Mouse (Mus musculus) heart, adult 2 months (tissue): ENCODE measurements around the gene Slit3. TPM values are rescaled to one million over a fixed set of nuclear protein-coding genes. Genes with fewer than 3 reads are reported as not detected.
A peak's percentile ranks its signal among the peaks of the same experiment; 100 is the strongest.

Source experiments
- DNase-seq, 2 experiments: peaks; one replicate each; pipeline ENCODE4 v3.0.0; 2021
- H3K27ac ChIP-seq: fragments of 200-600 bp; 2 replicates; pipeline ENCODE4 v1.8.1; 2022
- H3K27me3 ChIP-seq: fragments of 200-500 bp; 2 replicates; pipeline ENCODE4 v1.6.1; 2012; ENCODE audit warnings: mild to moderate bottlenecking, low read length, inconsistent platforms, mixed read lengths; ENCODE audit not compliant: control insufficient read depth, insufficient read depth
- H3K36me3 ChIP-seq: fragments of 200-500 bp; 2 replicates; pipeline ENCODE4 v1.6.1; 2012; ENCODE audit warnings: low read length, inconsistent platforms; ENCODE audit not compliant: control insufficient read depth, insufficient read depth
- H3K4me1 ChIP-seq: fragments of 200-500 bp; 2 replicates; pipeline ENCODE4 v1.6.1; 2011; ENCODE audit warnings: low read length; ENCODE audit not compliant: control insufficient read depth, insufficient read depth
- H3K4me3 ChIP-seq: fragments of 200-600 bp; 2 replicates; pipeline ENCODE4 v1.8.1; 2022
- H3K79me2 ChIP-seq: fragments of 200-500 bp; replicated peaks from 2 replicates; pipeline ENCODE4 v1.6.1; 2012; ENCODE audit warnings: mild to moderate bottlenecking, inconsistent platforms, low read length, moderate library complexity, mixed read lengths; ENCODE audit not compliant: control insufficient read depth, insufficient read depth
- H3K9ac ChIP-seq: fragments of 200-500 bp; 2 replicates; pipeline ENCODE4 v1.6.1; 2012; ENCODE audit warnings: low read depth, mild to moderate bottlenecking, control low read depth, inconsistent platforms, low read length, mixed read lengths
- CTCF ChIP-seq: fragments of 200-600 bp; IDR thresholded peaks from 2 replicates; pipeline ENCODE4 v1.8.1; 2022; ENCODE audit warnings: antibody characterized with exemption, mild to moderate bottlenecking, moderate library complexity
- EP300 ChIP-seq: fragments of 200-500 bp; IDR thresholded peaks from 2 replicates; pipeline ENCODE4 v1.6.1; 2011; ENCODE audit warnings: low read depth, low read length, control low read depth; ENCODE audit not compliant: insufficient read depth
- POLR2A ChIP-seq: fragments of 200-500 bp; IDR thresholded peaks from 2 replicates; pipeline ENCODE4 v1.6.1; 2011; ENCODE audit warnings: mild to moderate bottlenecking, low read depth, low read length, control low read depth; ENCODE audit not compliant: insufficient read depth
- WGBS: fragments of 180-500 bp; shearing (Covaris S2); methylation state at CpG from one replicate; pipeline ENCODE4 v1.1.7; 2018; 5-methylcytosine and 5-hydroxymethylcytosine counted together
- intact Hi-C: fragments of 180-260 bp; cut with DNase I; formaldehyde crosslinking; loops from one replicate; pipeline ENCODE4 v1.15.1; 2025
- polyA plus RNA-seq: library from polyadenylated mRNA; depleted of rRNA; stranded (reverse); fragments of >200 nt; gene quantifications from 2 replicates; pipeline ENCODE4 v1.2.3, GENCODE M21; 2012
- total RNA-seq, 2 experiments: library from RNA; stranded (reverse); gene quantifications; 2 replicates each; pipeline ENCODE4 v1.2.3; 2021

The Slit3 gene
- total and polyA plus RNA-seq, 3 experiments, result 12.3 to 15.8 (median 14.6) TPM

DNA sequence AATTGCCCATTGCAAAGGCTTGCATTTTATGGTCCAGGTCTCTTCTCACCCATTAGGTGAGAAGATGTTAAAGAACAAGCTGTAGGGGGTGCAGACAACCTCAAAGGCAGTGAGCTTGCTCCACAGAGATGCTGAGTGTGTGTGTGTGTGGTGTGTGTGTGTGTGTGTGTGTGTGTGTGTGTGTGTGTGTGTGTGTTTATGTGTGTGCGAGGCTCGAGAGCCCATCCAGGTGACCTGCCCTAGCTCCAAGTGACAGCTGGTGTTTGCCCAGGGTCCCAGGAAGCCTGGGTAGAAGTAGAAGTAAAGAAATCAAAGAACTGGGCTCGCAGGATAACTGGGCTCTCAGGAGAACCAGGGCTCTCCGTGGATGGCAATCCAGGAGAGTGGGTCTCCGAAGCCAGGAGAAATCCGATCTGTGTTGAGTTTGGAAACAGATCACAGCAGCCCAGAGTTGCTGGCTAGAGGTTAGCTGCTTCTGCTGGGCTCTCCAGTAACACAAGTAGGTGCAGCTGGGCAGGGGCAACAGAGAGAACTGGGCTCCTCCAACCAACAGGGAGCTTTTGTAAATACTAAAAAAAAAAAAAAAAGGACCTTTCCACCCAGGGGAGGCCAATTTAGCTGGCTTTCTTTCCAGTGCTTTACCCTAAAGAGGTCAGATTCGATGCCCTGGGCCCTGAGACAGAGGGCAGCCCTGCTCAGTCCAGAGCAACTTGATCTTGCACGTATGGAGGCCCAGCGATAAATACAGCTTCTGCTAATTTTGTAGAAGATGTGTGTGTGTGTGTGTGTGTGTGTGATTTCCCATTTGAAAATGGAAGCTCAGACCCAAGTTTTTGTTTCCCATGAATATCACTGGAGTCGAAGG is 204.3 kb downstream of the Slit3 start:
- intact Hi-C loops, result no loop called here
- Histone ChIP-seq H3K4me3 (no peak overlapping the region), H3K27me3 (no peaks in the 10 kb centered on the region), H3K9ac (no peak overlapping the region), H3K4me1 (peaks cover 2% of the 10 kb centered on the region; the same call in 1 of the 2 replicates), H3K79me2 (no peaks in the 10 kb centered on the region), H3K27ac (no peak overlapping the region), H3K36me3 (no peaks in the 10 kb centered on the region)
- 64% methylated on average over 10 of the region's 10 CpGs for WGBS
- DNase-seq, result no peak
- no peak for TF ChIP-seq EP300
- TF ChIP-seq POLR2A, result no peak
- TF ChIP-seq CTCF, result no peak

DNA sequence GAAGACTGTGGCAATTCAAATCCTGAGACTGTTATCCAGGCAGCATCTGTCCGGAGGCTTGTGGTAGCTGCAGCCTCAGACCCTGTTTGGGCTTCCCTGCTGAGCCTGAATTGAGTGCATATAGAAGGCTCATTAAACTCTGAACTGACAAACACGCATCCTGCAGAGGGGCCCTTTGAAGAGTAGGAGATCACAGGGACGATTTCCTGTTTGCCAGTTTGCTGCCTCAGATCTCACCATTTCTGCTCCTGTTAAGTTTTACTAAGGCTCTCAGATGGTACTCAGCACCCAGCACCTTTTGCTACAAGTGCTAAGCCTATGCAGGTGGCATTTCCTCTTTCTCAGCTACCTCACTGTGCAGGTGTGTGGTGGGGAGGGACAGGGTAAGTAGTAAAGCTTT is 205.3 kb downstream of the Slit3 start:
- Histone ChIP-seq H3K27ac (no peak overlapping the region), H3K79me2 (no peaks in the 10 kb centered on the region), H3K4me3 (no peak overlapping the region), H3K27me3 (no peaks in the 10 kb centered on the region), H3K4me1 (no peaks in the 10 kb centered on the region), H3K9ac (no peak overlapping the region), H3K36me3 (no peaks in the 10 kb centered on the region)
- intact Hi-C loops, result no loop called here
- TF ChIP-seq POLR2A (no peak), EP300 (no peak), CTCF (no peak)
- DNase-seq, result no peak
- WGBS, result 53% methylated on average over 3 of the region's 3 CpGs

DNA sequence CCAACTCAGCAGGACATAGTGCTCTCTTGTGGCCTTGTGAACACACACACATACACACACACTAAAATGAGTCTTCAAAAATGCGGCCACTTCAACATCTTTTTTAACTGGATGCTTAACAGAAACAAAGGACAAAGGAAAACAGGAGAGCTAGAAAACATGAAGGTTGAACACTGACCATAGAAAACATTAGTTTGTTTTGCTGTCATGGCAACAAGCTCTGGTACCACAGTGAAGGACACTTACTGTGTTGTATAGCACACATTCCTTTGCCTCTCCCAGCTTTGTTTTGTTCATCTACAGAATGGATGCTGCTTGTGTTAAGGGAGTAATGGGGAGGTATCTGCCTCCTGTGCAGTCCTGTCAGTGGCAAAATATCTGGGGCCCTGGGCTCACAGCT is 206.9 kb downstream of the Slit3 start:
- 68% methylated on average over 1 of the region's 1 CpGs for WGBS

DNA sequence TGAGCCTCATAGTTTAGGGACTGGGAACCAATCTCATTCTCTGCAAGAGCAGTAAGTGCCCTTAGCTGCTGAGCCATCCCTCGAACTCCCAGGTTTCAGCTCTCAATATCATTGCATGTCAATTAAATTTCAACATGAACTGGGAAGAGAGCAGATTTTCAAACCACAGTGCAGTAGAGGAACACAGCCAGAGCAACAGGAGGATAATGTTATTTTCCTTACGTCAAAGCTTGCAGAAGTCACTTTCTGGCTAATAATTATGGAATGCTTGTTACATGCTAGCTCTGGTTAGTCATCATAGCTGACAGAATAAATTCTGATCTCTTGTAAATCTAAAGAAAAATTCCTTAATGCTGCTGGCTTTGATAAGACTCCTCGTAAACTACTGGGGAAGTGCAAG is 210.5 kb downstream of the Slit3 start:
- H3K27me3 ChIP-seq, result no peaks in the 10 kb centered on the region
- no peaks in the 10 kb centered on the region for H3K4me1 ChIP-seq
- H3K36me3 ChIP-seq, result no peaks in the 10 kb centered on the region
- no peaks in the 10 kb centered on the region for H3K79me2 ChIP-seq
- H3K27ac ChIP-seq, result no peak overlapping the region
- DNase-seq, result no peak
- intact Hi-C loops, result no loop called here
- no peak overlapping the region for H3K4me3 ChIP-seq
- no peak overlapping the region for H3K9ac ChIP-seq
- 66% methylated on average over 3 of the region's 3 CpGs for WGBS
- TF ChIP-seq POLR2A, result no peak
- no peak for TF ChIP-seq CTCF
- no peak for TF ChIP-seq EP300

More for the DNA sequence above, 206.9 kb downstream of the Slit3 start:
- DNase-seq, result no peak
- H3K27me3 ChIP-seq, result no peaks in the 10 kb centered on the region
- H3K4me1 ChIP-seq, result no peaks in the 10 kb centered on the region
- H3K36me3 ChIP-seq, result no peaks in the 10 kb centered on the region
- peak; percentile 32 for TF ChIP-seq CTCF
- TF ChIP-seq EP300, result no peak
- no peak for TF ChIP-seq POLR2A
- no peaks in the 10 kb centered on the region for H3K79me2 ChIP-seq
- no peak overlapping the region for H3K27ac ChIP-seq
- intact Hi-C loops, result no loop called here
- no peak overlapping the region for H3K9ac ChIP-seq
- H3K4me3 ChIP-seq, result no peak overlapping the region

DNA sequence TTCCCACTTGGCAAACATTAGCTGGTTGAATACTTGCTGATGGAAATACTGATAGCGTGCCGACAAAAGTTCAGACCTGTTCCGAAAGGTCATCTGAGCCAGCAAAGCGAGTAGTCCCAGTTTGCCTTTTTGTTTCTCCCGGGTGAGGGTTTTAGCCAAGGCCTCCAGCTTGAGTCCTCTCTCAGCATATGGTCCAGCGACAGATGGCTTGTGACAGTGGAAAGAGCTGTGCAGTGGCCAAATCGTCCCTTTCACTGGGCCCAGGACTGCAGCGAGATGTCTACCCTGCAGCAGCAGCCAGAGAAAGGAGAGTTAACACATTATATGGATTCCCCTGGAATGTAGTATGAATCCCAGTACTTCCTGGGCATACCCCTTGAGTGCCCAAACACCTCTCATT is 215.5 kb downstream of the Slit3 start:
- intact Hi-C loops, result no loop called here
- 80% methylated on average over 8 of the region's 8 CpGs for WGBS
- TF ChIP-seq CTCF (no peak), POLR2A (no peak), EP300 (no peak)

DNA sequence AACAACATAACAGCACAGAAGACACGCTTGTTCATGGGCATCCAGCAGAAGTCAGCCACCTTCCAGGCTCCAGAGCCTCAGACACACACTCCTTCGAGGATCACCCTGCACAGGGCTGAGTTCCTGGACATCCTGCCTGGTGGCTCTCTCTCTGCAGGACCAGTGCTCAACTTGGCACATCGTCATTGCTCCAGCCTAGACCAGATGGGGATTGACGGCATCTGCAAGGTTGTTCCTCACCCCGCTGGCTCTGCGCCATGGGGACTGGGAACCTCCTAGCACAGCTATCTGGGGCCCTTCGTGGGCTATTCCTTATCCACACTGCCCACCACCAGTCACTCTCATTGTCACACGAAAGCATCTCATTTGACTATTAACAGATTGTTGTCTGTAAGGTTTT is 216.5 kb downstream of the Slit3 start:
- Histone ChIP-seq H3K27me3 (no peaks in the 10 kb centered on the region), H3K79me2 (no peaks in the 10 kb centered on the region), H3K27ac (no peak overlapping the region), H3K4me3 (no peak overlapping the region), H3K4me1 (peaks cover 1% of the 10 kb centered on the region; the same call in 1 of the 2 replicates), H3K9ac (no peak overlapping the region), H3K36me3 (no peaks in the 10 kb centered on the region)
- 64% methylated on average over 8 of the region's 8 CpGs for WGBS
- intact Hi-C loops, result no loop called here
- no peak for TF ChIP-seq EP300
- no peak for TF ChIP-seq POLR2A
- no peak for TF ChIP-seq CTCF
- DNase-seq, result no peak

More for the DNA sequence above, 215.5 kb downstream of the Slit3 start:
- Histone ChIP-seq H3K4me1 (peaks cover 1% of the 10 kb centered on the region; the same call in 1 of the 2 replicates), H3K27me3 (no peaks in the 10 kb centered on the region), H3K9ac (no peak overlapping the region), H3K79me2 (no peaks in the 10 kb centered on the region), H3K27ac (no peak overlapping the region), H3K4me3 (no peak overlapping the region), H3K36me3 (no peaks in the 10 kb centered on the region)
- no peak for DNase-seq
